Mouse (Mus musculus): ENCODE measurements at regions not wholly inside any gene's neighbourhood (a gene's known extent, or its start where the extent isn't known, plus 50 kb on each side); places are given as distances from the start of the nearest gene placed in this dataset.
"Not testable (repeated sequence)": the region's sequence is repeated elsewhere in the genome, so short reads cannot be mapped to it uniquely, and the experiment has no call there.

DNA sequence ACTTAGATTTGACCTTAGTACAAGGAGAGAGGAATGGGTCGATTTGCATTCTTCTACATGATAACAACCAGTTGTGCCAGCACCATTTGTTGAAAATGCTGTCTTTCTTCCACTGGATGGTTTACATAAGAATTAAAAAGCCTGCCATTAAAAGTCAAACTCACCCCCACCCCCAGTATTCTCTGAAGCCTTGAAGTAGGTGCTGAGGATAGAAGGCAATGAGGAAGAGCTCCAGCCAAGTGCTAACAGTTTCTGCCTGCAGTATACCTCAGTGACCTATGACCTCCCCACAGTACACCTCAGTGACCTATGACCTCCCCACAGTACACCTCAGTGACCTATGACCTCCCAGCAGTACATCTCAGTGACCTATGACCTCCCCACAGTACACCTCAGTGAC is 328.4 kb downstream of the Nkx6-1 start:
- 80% methylated on average over 1 of the region's 1 CpGs for WGBS
- not testable (repeated sequence) for H3K36me3 ChIP-seq (ENCODE audit: control insufficient read depth, insufficient read depth); H3K4me3 ChIP-seq (ENCODE audit: low read length); H3K4me2 ChIP-seq (ENCODE audit: low read depth, low read length); ATAC-seq (replicated peaks; ENCODE audit: extremely low read depth, insufficient read depth, low FRiP score); H3K27ac ChIP-seq (ENCODE audit: low read length); H3K4me1 ChIP-seq (ENCODE audit: control insufficient read depth, insufficient read depth, low read length); H3K27me3 ChIP-seq (ENCODE audit: control insufficient read depth, insufficient read depth, low read length); H3K9ac ChIP-seq (ENCODE audit: low read length); H3K9me3 ChIP-seq (replicated peaks; ENCODE audit: control insufficient read depth, low read length)

DNA sequence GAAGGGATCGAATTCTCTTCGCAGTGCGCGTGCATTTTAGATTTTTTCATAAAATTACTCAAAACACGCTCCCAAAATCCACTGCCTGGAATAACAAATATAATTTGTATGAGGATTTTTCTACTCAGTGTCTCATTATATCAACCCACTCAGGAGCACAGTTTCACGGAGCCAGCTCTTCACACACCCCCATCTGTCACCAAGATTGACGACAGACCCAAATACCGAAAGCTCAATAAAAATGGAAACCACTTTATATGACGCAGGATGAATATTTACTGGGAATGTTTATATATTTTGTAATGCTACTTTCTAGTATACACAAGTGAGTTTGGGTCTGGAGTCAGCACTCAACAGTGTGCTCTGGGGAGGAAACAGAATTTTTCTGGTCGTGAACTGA is 333.0 kb downstream of the Nkx6-1 start:
- Histone ChIP-seq H3K9ac (ENCODE audit: low read length) (no peak overlapping the region), H3K27ac (ENCODE audit: low read length) (no peak overlapping the region), H3K4me2 (ENCODE audit: low read depth, low read length) (no peak overlapping the region), H3K36me3 (ENCODE audit: control insufficient read depth, insufficient read depth) (no peaks in the 10 kb centered on the region), H3K4me1 (ENCODE audit: control insufficient read depth, insufficient read depth, low read length) (no peaks in the 10 kb centered on the region), H3K4me3 (ENCODE audit: low read length) (no peak overlapping the region), H3K27me3 (ENCODE audit: control insufficient read depth, insufficient read depth, low read length) (no peaks in the 10 kb centered on the region), H3K9me3 (replicated peaks; ENCODE audit: control insufficient read depth, low read length) (no peaks in the 10 kb centered on the region)
- no peak for ATAC-seq (replicated peaks; ENCODE audit: extremely low read depth, insufficient read depth, low FRiP score)
- 82% methylated on average over 10 of the region's 10 CpGs for WGBS

- 46% methylated on average over 4 of the region's 4 CpGs for WGBS
- Histone ChIP-seq H3K9ac (ENCODE audit: low read length) (no peak overlapping the region), H3K4me2 (ENCODE audit: low read depth, low read length) (no peak overlapping the region), H3K4me1 (ENCODE audit: control insufficient read depth, insufficient read depth, low read length) (no peaks in the 10 kb centered on the region), H3K27ac (ENCODE audit: low read length) (no peak overlapping the region), H3K9me3 (replicated peaks; ENCODE audit: control insufficient read depth, low read length) (no peaks in the 10 kb centered on the region), H3K36me3 (ENCODE audit: control insufficient read depth, insufficient read depth) (no peaks in the 10 kb centered on the region), H3K4me3 (ENCODE audit: low read length) (no peak overlapping the region), H3K27me3 (ENCODE audit: control insufficient read depth, insufficient read depth, low read length) (peaks cover 5% of the 10 kb centered on the region; the same call in 1 of the 2 replicates)
- no peak for ATAC-seq (replicated peaks; ENCODE audit: extremely low read depth, insufficient read depth, low FRiP score)
These were observed 338.7 kb downstream of the Nkx6-1 start for GRCm38 (mm10) chr5:101326122-101326521.

- no peaks in the 10 kb centered on the region for H3K36me3 ChIP-seq (ENCODE audit: control insufficient read depth, insufficient read depth)
- H3K4me2 ChIP-seq (ENCODE audit: low read depth, low read length) = no peak overlapping the region
- H3K4me3 ChIP-seq (ENCODE audit: low read length) = no peak overlapping the region
- H3K4me1 ChIP-seq (ENCODE audit: control insufficient read depth, insufficient read depth, low read length) = no peaks in the 10 kb centered on the region
- no peak overlapping the region for H3K27ac ChIP-seq (ENCODE audit: low read length)
- ATAC-seq (replicated peaks; ENCODE audit: extremely low read depth, insufficient read depth, low FRiP score) = no peak
- WGBS = 24% methylated on average over 20 of the region's 20 CpGs
- no peak overlapping the region for H3K9ac ChIP-seq (ENCODE audit: low read length)
- no peaks in the 10 kb centered on the region for H3K9me3 ChIP-seq (replicated peaks; ENCODE audit: control insufficient read depth, low read length)
- H3K27me3 ChIP-seq (ENCODE audit: control insufficient read depth, insufficient read depth, low read length) = peaks cover 5% of the 10 kb centered on the region; the same call in 1 of the 2 replicates
These were observed 341.5 kb downstream of the Nkx6-1 start for GRCm38 (mm10) chr5:101323041-101323950.

GRCm38 (mm10) chr5:101299986-101300385 is 364.8 kb downstream of the Nkx6-1 start:
- H3K9me3 ChIP-seq (replicated peaks; ENCODE audit: control insufficient read depth, low read length) = no peaks in the 10 kb centered on the region
- H3K27me3 ChIP-seq (ENCODE audit: control insufficient read depth, insufficient read depth, low read length) = no peaks in the 10 kb centered on the region; the same call in 1 of the 2 replicates
- H3K4me3 ChIP-seq (ENCODE audit: low read length) = no peak overlapping the region
- H3K9ac ChIP-seq (ENCODE audit: low read length) = no peak overlapping the region
- H3K4me1 ChIP-seq (ENCODE audit: control insufficient read depth, insufficient read depth, low read length) = no peaks in the 10 kb centered on the region
- WGBS = 85% methylated on average over 6 of the region's 6 CpGs
- H3K4me2 ChIP-seq (ENCODE audit: low read depth, low read length) = no peak overlapping the region
- no peaks in the 10 kb centered on the region for H3K36me3 ChIP-seq (ENCODE audit: control insufficient read depth, insufficient read depth)
- H3K27ac ChIP-seq (ENCODE audit: low read length) = no peak overlapping the region
- no peak for ATAC-seq (replicated peaks; ENCODE audit: extremely low read depth, insufficient read depth, low FRiP score)

DNA sequence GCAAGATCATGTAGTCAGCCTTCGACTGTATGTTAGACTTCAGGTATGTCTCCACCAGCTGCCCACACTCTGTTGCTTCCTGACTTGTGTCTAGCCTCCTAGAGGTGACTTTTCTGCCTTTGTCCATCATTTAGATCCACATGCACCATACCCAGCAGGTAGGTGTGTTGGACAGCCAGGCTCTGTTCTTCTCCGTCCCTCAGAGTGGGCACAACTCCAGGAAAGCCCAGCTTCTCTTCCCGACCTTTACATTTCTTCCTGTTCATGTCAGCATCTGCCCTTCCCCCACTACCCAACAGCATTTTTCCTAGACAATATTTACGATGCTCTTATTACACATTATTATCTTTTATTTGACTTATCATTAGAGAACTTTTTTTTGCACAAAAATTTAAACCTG is 366.4 kb downstream of the Nkx6-1 start:
- H3K9me3 ChIP-seq (replicated peaks; ENCODE audit: control insufficient read depth, low read length) = no peaks in the 10 kb centered on the region
- H3K9ac ChIP-seq (ENCODE audit: low read length) = no peak overlapping the region
- H3K36me3 ChIP-seq (ENCODE audit: control insufficient read depth, insufficient read depth) = no peaks in the 10 kb centered on the region
- no peak overlapping the region for H3K4me3 ChIP-seq (ENCODE audit: low read length)
- no peak overlapping the region for H3K27ac ChIP-seq (ENCODE audit: low read length)
- no peaks in the 10 kb centered on the region; the same call in 1 of the 2 replicates for H3K27me3 ChIP-seq (ENCODE audit: control insufficient read depth, insufficient read depth, low read length)
- H3K4me1 ChIP-seq (ENCODE audit: control insufficient read depth, insufficient read depth, low read length) = no peaks in the 10 kb centered on the region
- 61% methylated on average over 4 of the region's 4 CpGs for WGBS
- no peak overlapping the region for H3K4me2 ChIP-seq (ENCODE audit: low read depth, low read length)
- no peak for ATAC-seq (replicated peaks; ENCODE audit: extremely low read depth, insufficient read depth, low FRiP score)

DNA sequence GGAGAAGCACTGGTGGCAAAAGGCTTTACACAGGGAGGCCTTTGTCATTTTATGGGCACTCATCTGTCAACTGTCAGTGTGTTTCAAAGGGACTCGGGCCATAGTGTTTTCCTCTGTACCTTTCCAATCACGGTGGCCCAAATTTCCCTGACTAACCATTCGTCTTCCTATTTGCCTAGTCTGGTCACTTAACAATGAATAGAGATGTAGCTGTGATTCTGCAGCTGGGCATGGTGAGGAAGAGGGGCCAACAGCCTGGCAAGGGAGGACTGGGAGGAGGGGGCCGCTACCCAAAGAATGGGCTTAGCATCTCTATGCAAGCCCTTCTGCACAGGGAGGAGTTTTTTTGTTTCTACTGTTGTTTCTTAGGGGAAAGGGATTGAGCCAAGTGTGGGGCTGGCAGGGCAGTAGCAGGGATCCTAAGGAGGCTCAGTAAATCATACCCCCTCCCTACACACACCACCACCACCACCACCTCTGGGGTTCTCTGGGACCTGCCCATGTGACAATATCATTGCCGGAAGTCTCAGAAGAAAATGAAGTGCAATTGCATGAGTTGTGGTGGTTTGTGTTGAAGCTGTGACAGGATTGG is 367.2 kb downstream of the Nkx6-1 start:
- Histone ChIP-seq H3K36me3 (ENCODE audit: control insufficient read depth, insufficient read depth) (no peaks in the 10 kb centered on the region), H3K4me1 (ENCODE audit: control insufficient read depth, insufficient read depth, low read length) (no peaks in the 10 kb centered on the region), H3K9ac (ENCODE audit: low read length) (no peak overlapping the region), H3K4me3 (ENCODE audit: low read length) (no peak overlapping the region), H3K4me2 (ENCODE audit: low read depth, low read length) (no peak overlapping the region), H3K9me3 (replicated peaks; ENCODE audit: control insufficient read depth, low read length) (no peaks in the 10 kb centered on the region), H3K27ac (ENCODE audit: low read length) (no peak overlapping the region), H3K27me3 (ENCODE audit: control insufficient read depth, insufficient read depth, low read length) (no peaks in the 10 kb centered on the region; the same call in 1 of the 2 replicates)
- ATAC-seq (replicated peaks; ENCODE audit: extremely low read depth, insufficient read depth, low FRiP score) = no peak
- 77% methylated on average over 5 of the region's 5 CpGs for WGBS

DNA sequence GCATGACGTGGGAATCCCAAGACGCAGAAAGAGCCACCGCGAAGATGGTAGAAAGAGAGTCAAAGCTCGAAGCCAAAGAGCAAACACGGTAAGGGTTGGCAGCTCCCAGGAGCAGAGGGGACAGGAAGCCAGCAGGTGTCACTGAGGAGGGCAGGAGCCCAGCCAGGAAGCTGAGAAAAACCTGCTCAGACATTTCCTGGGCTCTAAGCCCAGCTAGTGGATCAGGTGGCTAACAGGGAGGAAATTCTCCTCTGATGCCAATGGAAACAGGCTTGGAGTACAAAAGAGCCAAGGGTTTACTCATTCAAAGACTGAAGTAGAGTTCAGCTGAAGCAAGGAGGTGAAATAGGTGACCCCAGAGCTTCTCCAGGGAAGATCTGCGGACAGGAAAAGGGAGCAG is 368.9 kb downstream of the Nkx6-1 start:
- H3K4me1 ChIP-seq (ENCODE audit: control insufficient read depth, insufficient read depth, low read length) = no peaks in the 10 kb centered on the region
- no peak overlapping the region for H3K27ac ChIP-seq (ENCODE audit: low read length)
- H3K27me3 ChIP-seq (ENCODE audit: control insufficient read depth, insufficient read depth, low read length) = no peaks in the 10 kb centered on the region; the same call in 1 of the 2 replicates
- no peak for ATAC-seq (replicated peaks; ENCODE audit: extremely low read depth, insufficient read depth, low FRiP score)
- no peak overlapping the region for H3K4me3 ChIP-seq (ENCODE audit: low read length)
- no peaks in the 10 kb centered on the region for H3K9me3 ChIP-seq (replicated peaks; ENCODE audit: control insufficient read depth, low read length)
- H3K9ac ChIP-seq (ENCODE audit: low read length) = no peak overlapping the region
- WGBS = 65% methylated on average over 7 of the region's 7 CpGs
- no peak overlapping the region for H3K4me2 ChIP-seq (ENCODE audit: low read depth, low read length)
- no peaks in the 10 kb centered on the region for H3K36me3 ChIP-seq (ENCODE audit: control insufficient read depth, insufficient read depth)

DNA sequence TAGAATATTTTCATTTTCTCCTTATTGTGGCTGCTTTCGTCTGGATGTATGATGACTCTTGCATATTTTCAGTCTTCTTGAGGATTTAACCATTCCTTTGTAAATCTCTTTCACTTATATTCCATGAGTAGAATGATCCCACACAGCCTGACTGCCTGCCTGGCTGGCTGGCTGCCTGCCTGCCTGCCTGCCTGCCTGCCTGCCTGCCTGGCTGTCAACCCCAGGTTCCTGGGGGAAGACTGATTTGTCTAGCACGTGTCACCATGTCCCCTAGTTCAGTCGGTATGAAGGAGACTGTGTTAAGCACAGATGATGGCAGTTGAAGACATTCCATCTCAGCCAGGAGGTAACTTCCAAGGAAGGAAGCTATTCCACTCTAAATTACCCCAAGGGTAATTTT is 370.8 kb downstream of the Nkx6-1 start:
- 34% methylated on average over 3 of the region's 3 CpGs for WGBS
- Histone ChIP-seq H3K4me3 (ENCODE audit: low read length) (no peak overlapping the region), H3K4me2 (ENCODE audit: low read depth, low read length) (no peak overlapping the region), H3K36me3 (ENCODE audit: control insufficient read depth, insufficient read depth) (no peaks in the 10 kb centered on the region), H3K27ac (ENCODE audit: low read length) (no peak overlapping the region), H3K9ac (ENCODE audit: low read length) (no peak overlapping the region), H3K27me3 (ENCODE audit: control insufficient read depth, insufficient read depth, low read length) (no peaks in the 10 kb centered on the region), H3K9me3 (replicated peaks; ENCODE audit: control insufficient read depth, low read length) (no peaks in the 10 kb centered on the region), H3K4me1 (ENCODE audit: control insufficient read depth, insufficient read depth, low read length) (no peaks in the 10 kb centered on the region)
- no peak for ATAC-seq (replicated peaks; ENCODE audit: extremely low read depth, insufficient read depth, low FRiP score)

All from heart, embryonic 16.5 days (tissue).